17 mouse cellular contexts compared by ENCODE assay signal in genomic region chr8:61378847-61379698, GRCm38 (mm10).
A peak's percentile ranks its signal among the peaks of the same experiment; 100 is the strongest.
DNase-seq lines count a peak whose midpoint lies in the region; ATAC-seq and TF ChIP-seq lines count a peak whose summit lies in the region.
"Had no signal": no experiment of that assay in that cellular context is flagged by ENCODE, and none has a peak within 500 bp of the region (broad histone marks: within the 10 kb centered on the region; RNA-seq: fewer than 3 reads in every experiment).

No protein-coding gene starts in this region.

- no peak for DNase-seq in frontal cortex, postnatal 14 days (ENCODE audit: low spot score in 2 of 2)
- peak; percentile 87 for DNase-seq in brain, embryonic 14.5 days (ENCODE audit: low read depth)
- DNase-seq in forebrain, postnatal 0 days: peak; percentile 52
- no peak for DNase-seq in midbrain, embryonic 10.5 days (ENCODE audit: low spot score)
- DNase-seq in testis, postnatal 14 days (ENCODE audit: low spot score): no peak
- no peak for DNase-seq in right cerebral cortex, postnatal 4 days
- DNase-seq: cerebellum, adult 18-20 months; layer of hippocampus, adult 9-11 months; lung, adult 18-20 months; right cerebral cortex, adult 18-20 months; spleen, adult 18-20 months had no signal

- ATAC-seq in frontal cortex, adult (ENCODE audit: low TSS enrichment): peak; percentile 50; the same call in 1 of the 2 replicates
- peak; percentile 88 for ATAC-seq in forebrain, postnatal 0 days
- no peak for ATAC-seq in megakaryocyte-erythroid progenitor cell, adult 5-6 weeks (replicated peaks; ENCODE audit: low FRiP score, low TSS enrichment, poor library complexity, severe bottlenecking)

- H3K4me3 ChIP-seq in forebrain, postnatal 0 days (ENCODE audit: low read depth, low read length): no peak overlapping the region
- no peak overlapping the region for H3K4me3 ChIP-seq in midbrain, embryonic 10.5 days
- H3K4me3 ChIP-seq: heart, embryonic 15.5 days; myocyte had no signal

- TF ChIP-seq POLR2A in brain, embryonic 14.5 days (IDR thresholded peaks at IDR 0.05; ENCODE audit: borderline replicate concordance, extremely low read depth, insufficient read depth, insufficient read length, poor library complexity, severe bottlenecking): no peak

- peaks cover 4% of the 10 kb centered on the region; the same call in 1 of the 2 replicates for H3K4me1 ChIP-seq in forebrain, postnatal 0 days (ENCODE audit: insufficient read depth)
- H3K4me1 ChIP-seq in midbrain, embryonic 10.5 days: peaks cover 21% of the 10 kb centered on the region
- H3K4me1 ChIP-seq: heart, embryonic 15.5 days had no signal

- H3K9me3 ChIP-seq in forebrain, postnatal 0 days (ENCODE audit: low read length): no peaks in the 10 kb centered on the region
- H3K9me3 ChIP-seq in midbrain, embryonic 10.5 days (replicated peaks): no peaks in the 10 kb centered on the region; the same call in 1 of the 2 replicates
- H3K9me3 ChIP-seq: heart, embryonic 15.5 days had no signal

- peaks cover 7% of the 10 kb centered on the region; the same call in 1 of the 2 replicates for H3K36me3 ChIP-seq in forebrain, postnatal 0 days (ENCODE audit: insufficient read depth)
- peaks cover 74% of the 10 kb centered on the region for H3K36me3 ChIP-seq in midbrain, embryonic 10.5 days
- H3K36me3 ChIP-seq: heart, embryonic 15.5 days had no signal

- H3K27me3 ChIP-seq in forebrain, postnatal 0 days (ENCODE audit: insufficient read depth, low read length): no peaks in the 10 kb centered on the region
- H3K27me3 ChIP-seq in midbrain, embryonic 10.5 days (ENCODE audit: low read depth, poor library complexity, severe bottlenecking): no peaks in the 10 kb centered on the region
- H3K27me3 ChIP-seq: heart, embryonic 15.5 days had no signal

- TF ChIP-seq CTCF in brain, embryonic 14.5 days (IDR thresholded peaks at IDR 0.05; ENCODE audit: borderline replicate concordance, extremely low read depth, insufficient read depth, insufficient read length): no peak
- no peak for TF ChIP-seq CTCF in forebrain, postnatal 0 days (IDR thresholded peaks at IDR 0.05; ENCODE audit: low read depth)

- 0 out of 2 replicates have a peak overlapping the region, but pooled peaks have one; percentile 19 for H3K9ac ChIP-seq in forebrain, postnatal 0 days
- H3K9ac ChIP-seq: heart, embryonic 15.5 days had no signal

- H3K4me2 ChIP-seq in forebrain, postnatal 0 days (ENCODE audit: low read depth): no peak overlapping the region; the same call in 1 of the 2 replicates
- H3K4me2 ChIP-seq: heart, embryonic 15.5 days had no signal

- 30% methylated on average over 11 of the region's 11 CpGs for WGBS in forebrain, postnatal 0 days
- 82% methylated on average over 11 of the region's 11 CpGs for WGBS in midbrain, embryonic 10.5 days

- peak overlapping the region; percentile 70 for H3K27ac ChIP-seq in forebrain, postnatal 0 days (ENCODE audit: low read depth, low read length)
- H3K27ac ChIP-seq in midbrain, embryonic 10.5 days (replicated peaks): peak overlapping the region; percentile 67
- H3K27ac ChIP-seq: heart, embryonic 15.5 days; kidney, postnatal 0 days; macrophage had no signal

Comparison
In these comparisons a context has a peak if more than half of its experiments do, and no peak if none do; other contexts are left out.
1. DNase-seq: peak in brain, embryonic 14.5 days (single experiment) and forebrain, postnatal 0 days (single experiment); none in frontal cortex, postnatal 14 days (0 of 2), midbrain, embryonic 10.5 days (single experiment), testis, postnatal 14 days (single experiment) and right cerebral cortex, postnatal 4 days (single experiment).